Mouse (Mus musculus): ENCODE results near the gene Clec3a.

The Clec3a gene

DNA sequence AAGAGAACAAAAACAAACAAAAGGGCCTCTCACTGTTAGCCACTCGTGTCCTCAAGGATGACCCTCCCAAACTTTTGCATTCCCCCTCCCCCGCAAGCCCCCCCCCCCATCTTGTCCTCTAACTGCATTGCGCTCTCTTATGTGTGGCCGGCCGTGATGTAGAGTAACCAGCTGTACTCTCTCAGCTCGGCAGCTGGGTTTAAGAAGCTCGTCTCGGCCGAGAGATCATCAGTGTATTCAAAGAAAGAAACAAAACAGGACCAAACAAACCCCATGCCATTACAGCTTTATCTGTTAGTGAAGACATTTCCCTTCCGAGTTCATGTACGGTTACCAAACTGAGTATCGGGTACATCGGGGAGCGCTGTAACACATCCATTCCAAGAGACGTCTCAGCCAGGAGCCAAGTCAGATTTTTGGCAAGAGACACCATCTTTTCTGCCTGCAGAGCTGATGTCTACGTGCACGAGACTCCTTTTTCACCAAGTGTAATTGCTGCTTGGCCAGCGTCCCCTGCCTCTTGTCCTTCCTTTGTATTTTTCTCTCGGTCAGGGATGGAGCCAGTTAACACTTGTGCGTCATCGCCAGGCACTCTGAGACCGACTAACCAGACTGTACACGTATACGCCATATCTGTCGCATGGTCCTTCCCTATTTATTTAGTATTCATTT lies 40.4 kb downstream of the Clec3a start:
- no peak for DNase-seq (ENCODE audit: low read depth)

DNA sequence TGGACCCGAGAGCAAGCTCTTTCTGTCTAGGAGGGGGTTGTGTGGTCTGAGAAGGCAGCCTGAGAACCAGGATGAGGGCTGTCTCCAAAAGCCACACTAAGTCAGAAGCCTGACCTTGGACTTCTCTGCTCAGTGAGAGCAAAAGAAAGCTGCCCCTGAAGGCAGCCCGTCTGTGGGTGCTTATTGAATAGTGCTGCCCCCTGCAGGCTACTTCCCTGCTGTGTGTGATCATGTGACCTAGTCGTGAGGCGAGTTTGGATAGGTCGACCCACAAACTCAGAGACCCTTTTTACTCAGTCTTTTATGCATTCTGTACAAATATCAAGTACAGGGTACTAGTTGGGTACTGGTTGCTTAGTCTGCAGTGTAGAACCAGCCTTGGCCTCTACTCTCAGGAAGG lies 42.7 kb downstream of the Clec3a start:
- peak; percentile 12 for DNase-seq (ENCODE audit: low read depth)

DNA sequence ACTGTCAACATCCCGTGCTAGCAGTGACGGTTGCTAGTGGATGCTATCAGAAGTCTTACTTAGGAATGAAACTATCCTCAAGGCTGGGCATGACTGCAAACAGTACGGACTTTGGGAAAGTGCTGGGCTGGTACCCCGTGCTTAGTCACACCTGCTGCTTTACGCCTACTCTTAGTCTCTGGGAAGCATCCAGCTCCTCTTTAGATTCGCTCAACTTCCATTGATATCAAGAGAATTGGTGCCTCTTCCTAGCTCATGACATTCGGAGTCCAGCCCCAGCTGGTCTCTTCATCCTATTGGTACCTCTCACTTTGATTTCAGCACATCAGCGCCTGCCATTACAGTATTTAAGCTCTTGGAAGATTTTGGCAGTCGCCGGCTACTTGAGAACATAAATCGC lies 44.7 kb downstream of the Clec3a start:
- DNase-seq (ENCODE audit: low read depth), result no peak

DNA sequence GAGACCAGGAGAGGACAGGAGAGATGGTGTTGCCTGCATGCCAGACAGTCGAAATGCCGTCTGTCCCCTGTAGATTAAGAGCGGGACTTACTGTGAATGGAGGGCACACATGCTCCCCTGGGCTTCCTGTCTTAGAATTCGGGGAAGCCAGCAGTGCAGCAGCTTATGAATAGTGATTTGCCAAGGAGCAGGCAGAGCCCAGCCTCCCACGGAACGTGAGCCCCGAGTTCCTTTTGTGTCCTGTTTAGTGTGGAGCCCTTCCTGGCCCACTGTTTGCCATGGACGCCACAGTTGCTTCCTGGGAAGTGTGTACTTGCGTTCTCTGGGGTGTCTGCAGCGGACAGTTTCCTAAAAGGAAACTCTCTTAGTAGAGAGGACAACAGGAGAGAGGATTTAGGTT lies 45.4 kb downstream of the Clec3a start:
- DNase-seq (ENCODE audit: low read depth), result no peak

DNA sequence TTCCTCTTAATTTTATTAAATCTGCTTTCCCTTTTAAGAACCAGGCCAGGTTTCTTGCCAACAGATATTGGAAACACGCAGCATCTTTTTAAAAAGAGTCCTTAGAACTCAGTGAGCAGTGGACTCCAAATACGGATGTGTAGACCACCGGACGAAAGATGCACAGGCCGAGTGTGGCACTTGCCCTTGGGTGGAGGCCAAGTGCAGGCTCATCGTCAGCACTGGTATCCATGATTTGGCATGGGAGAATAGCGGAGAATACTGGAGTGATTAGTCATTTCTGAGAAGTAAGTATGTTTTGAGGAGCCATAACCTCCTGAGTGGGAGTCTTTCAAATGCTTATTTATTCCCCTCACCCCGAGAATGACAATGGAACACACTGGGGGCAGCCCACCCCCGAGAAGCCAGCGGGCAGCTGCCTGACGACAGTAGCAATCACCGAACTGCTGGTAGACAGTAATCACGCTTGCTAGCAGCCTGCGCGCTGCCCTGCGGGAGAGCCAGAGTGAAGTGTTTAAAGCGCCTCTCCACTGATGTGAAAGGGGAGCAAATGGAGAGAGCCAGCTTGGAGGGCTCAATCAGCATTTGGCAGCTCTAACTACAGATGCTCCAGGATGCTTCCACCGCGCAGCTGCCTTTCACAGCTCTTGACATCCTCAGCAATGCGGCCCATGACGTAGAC lies 50.8 kb downstream of the Clec3a start:
- no peak for DNase-seq (ENCODE audit: low read depth)

DNA sequence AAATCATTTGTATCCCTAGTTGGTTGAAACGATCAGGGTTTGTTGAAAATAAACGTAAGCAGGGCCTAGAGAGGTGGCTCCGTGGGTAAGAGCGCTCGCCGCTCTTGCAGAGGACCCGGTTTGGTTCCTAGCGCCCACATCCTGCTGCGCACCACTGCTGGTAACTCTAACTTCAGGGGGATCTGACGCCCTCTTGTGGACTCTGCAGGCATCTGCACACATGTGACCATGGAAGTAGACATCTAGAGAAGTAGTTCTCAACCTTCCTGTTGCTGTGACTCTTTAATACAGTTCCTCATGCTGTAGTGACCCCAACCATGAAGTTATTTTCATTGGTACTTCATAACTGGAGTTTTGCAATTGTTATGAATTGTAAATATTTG lies 51.3 kb downstream of the Clec3a start:
- no peak for DNase-seq (ENCODE audit: low read depth)

DNA sequence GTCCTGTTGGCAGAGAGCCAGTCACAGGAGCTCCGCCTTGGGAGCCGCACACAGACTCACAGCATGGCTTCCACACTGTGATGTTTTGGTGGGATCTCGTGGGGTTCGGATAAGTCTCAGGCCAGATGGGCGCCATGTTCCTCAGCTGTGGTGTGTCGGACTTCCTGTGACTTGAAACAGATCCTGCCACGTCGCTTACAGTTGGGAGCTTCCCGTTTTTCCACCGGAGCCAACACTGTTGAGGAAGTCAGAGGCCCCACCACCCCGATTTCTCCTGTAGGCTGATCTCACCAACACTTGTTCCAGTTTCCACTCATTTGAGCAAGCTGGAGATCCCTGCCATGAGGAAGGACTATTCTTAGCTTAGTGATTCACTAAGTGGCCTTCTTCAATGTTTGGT lies 55.7 kb downstream of the Clec3a start:
- no peak for DNase-seq (ENCODE audit: low read depth)

All from 416B (cell line).